Mouse (Mus musculus) gastrocnemius, adult 8-10 months (tissue): ENCODE measurements around the gene Gm26657. TPM values are rescaled to one million over a fixed set of nuclear protein-coding genes. Genes with fewer than 3 reads are reported as not detected.

Source experiments
- DNase-seq, 2 experiments: peaks; one replicate each; pipeline ENCODE4 v3.0.0; 2022; ENCODE audit warnings: low spot score in 2 of 2
- total RNA-seq, 4 experiments: library from RNA; stranded (reverse); gene quantifications; 2 replicates each; pipeline ENCODE4 v1.2.4; 2022

Gene Gm26657
- total RNA-seq, 4 experiments from 2014 or later, result not detected

DNA sequence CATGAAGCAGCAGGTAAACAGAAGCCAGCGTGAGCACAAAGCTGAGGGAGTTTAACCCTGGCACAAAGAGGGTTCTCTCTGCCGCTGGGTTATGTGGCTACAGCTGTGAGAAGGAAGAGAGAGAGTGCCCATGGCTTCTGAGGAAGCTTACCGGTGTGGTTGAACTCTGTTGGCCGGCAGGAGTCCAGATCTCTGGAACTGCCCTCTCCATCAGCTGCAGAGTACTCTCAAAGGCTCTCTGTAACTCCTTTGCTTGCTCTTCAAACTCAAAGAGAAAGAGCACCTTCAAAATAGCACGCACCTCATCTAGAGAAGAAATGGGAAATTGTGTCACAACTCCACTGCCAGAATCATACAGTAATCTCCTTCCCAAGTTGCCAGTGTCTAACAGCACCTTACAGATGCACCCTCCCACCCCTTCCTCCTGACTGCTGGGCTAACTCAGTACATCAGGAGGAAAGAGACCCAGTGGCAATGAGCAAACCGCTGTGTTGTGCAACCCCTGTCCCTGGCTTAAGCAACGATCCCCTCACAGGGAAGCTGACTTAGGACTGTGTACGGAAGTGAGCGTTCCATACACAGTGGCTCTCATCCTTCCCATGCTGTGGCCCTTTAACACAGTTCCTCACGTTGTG is 17.2 kb downstream of the Gm26657 start:
- DNase-seq, result no peak

DNA sequence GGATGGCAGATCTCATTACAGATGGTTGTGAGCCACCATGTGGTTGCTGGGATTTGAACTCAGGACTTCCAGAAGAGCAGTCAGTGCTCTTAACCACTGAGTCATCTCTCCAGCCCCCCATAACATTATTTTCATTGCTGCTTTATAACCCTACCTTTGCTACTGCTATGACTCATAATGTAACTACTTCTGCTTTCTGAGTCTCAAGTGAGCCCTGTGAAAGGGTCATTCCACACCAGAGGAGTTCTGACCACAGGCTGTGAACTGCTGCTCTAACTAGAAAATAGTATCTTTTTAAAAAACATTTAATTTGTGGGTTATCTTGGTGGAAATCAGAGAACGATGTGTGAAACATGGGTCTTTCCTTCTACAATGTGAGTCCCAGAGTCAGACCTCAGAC is 17.8 kb downstream of the Gm26657 start:
- no peak for DNase-seq

DNA sequence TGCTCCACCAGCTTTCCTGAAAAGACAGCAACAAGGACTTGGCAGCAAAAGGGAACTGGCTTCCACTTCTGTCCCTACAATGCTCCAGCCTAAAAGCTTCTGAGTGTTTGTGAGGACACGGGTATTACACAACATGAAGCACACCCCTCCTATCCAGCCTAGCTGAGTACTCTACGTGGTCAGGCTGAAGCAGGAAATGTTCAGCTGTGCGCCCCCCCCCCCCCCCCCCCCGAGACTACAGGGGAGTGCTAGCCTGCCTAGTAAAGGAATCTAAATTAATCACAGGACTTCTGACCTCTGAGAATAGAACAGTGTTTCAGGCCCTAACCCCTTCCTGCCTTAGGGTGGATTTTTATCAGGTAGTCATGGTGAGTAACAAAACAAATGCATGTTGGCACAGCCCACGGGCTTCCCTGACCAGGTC is 28.0 kb downstream of the Gm26657 start:
- DNase-seq, result no peak

DNA sequence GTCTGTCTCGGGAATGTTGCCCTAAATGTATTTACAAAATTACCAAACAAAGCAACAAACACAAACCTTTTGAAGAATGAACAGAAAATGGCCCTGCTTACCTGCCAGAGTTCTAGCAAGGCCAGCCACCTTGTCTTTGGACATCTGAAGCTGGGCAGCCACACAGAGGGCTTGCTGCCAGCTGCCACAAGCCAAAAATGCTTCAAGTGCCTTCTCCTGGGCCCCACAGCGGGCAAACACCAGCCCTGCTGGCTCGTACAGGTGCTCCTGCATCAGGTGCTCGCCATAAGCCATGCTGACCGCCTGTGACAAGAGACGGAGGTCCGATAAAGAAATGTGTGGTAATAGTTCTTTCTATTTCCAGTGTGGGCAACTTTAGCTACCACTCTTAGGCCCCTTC is 29.0 kb downstream of the Gm26657 start:
- no peak for DNase-seq

DNA sequence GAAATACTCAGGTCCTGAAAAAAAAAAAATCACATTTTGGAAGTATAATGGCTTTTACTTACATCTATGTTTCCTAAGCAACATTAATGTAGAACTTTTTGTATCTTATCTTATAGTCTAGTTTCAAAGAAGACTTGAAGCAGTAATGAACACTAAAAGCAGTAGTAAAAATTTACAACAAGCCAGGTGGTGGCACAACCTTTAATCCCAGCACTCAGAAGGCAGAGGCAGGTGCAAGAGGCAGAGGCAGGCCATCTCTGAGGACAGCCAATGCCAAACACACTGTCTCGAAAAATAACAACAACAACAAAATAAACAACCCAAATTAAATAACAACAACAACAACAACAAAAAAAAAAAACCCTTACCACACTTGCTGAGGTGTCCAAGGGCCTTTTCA is 31.2 kb downstream of the Gm26657 start:
- DNase-seq, result no peak

Other genes with a start within 250 kb of the Gm26657 start
- gene Actl7b, start 1.4 kb downstream of the Gm26657 start, total RNA-seq, result not detected
- gene Actl7a, start 3.3 kb downstream of the Gm26657 start, total RNA-seq, result not detected
- 10 to 100 TPM; 19.3 to 25.9 (median 23.6) TPM for gene Elp1, start 62.3 kb downstream of the Gm26657 start, total RNA-seq
- gene Fam206a, start 62.3 kb downstream of the Gm26657 start, total RNA-seq, result 1 to 10 TPM in 3 of 4 experiments, under 1 TPM in 1; 0.73 to 1.9 (median 1.3) TPM
- gene Ctnnal1, start 125.1 kb downstream of the Gm26657 start, total RNA-seq, result 1 to 10 TPM; 5.8 to 9.6 (median 7.2) TPM
- 10 to 100 TPM; 19.8 to 22.6 (median 20.6) TPM for gene Tmem245, start 207.4 kb downstream of the Gm26657 start, total RNA-seq